Mouse (Mus musculus) erythroblast, embryonic 14.5 days (primary cell): Measurements from ENCODE around the gene Ralgps2. TPM values are rescaled to one million over a fixed set of nuclear protein-coding genes. Genes with fewer than 3 reads are reported as not detected.

ENCODE experiments used
- H3K27me3 ChIP-seq: 2 replicates; pipeline ENCODE4 v1.6.1; 2012; ENCODE audit warnings: inconsistent platforms; ENCODE audit not compliant: control insufficient read depth
- H3K36me3 ChIP-seq: 2 replicates; pipeline ENCODE4 v1.6.1; 2012; ENCODE audit warnings: mild to moderate bottlenecking, inconsistent platforms; ENCODE audit not compliant: control insufficient read depth
- H3K4me1 ChIP-seq: 2 replicates; pipeline ENCODE4 v1.6.1; 2012; ENCODE audit warnings: inconsistent platforms; ENCODE audit not compliant: control insufficient read depth
- H3K4me3 ChIP-seq: replicated peaks from 2 replicates; pipeline ENCODE3; 2012; ENCODE audit warnings: moderate library complexity, mild to moderate bottlenecking, inconsistent platforms
- H3K9me3 ChIP-seq: 2 replicates; pipeline ENCODE4 v1.6.1; 2012; ENCODE audit warnings: low read length, inconsistent platforms, mixed read lengths; ENCODE audit not compliant: control insufficient read depth
- GATA1 ChIP-seq: IDR thresholded peaks from 2 replicates; pipeline ENCODE4 v1.6.1; 2012; ENCODE audit warnings: low read length, inconsistent platforms, mixed read lengths
- TAL1 ChIP-seq: IDR thresholded peaks from 3 replicates; pipeline ENCODE4 v1.6.1; 2012; ENCODE audit warnings: low read length, inconsistent platforms, mixed read lengths
- polyA plus RNA-seq: library from polyadenylated mRNA; stranded (reverse); fragments of >175 nt; gene quantifications from 2 replicates; pipeline ENCODE4 v1.2.3, GENCODE M21; 2012

Ralgps2 gene
- polyA plus RNA-seq = 0.32 and 0.80 TPM in 2 replicates

DNA sequence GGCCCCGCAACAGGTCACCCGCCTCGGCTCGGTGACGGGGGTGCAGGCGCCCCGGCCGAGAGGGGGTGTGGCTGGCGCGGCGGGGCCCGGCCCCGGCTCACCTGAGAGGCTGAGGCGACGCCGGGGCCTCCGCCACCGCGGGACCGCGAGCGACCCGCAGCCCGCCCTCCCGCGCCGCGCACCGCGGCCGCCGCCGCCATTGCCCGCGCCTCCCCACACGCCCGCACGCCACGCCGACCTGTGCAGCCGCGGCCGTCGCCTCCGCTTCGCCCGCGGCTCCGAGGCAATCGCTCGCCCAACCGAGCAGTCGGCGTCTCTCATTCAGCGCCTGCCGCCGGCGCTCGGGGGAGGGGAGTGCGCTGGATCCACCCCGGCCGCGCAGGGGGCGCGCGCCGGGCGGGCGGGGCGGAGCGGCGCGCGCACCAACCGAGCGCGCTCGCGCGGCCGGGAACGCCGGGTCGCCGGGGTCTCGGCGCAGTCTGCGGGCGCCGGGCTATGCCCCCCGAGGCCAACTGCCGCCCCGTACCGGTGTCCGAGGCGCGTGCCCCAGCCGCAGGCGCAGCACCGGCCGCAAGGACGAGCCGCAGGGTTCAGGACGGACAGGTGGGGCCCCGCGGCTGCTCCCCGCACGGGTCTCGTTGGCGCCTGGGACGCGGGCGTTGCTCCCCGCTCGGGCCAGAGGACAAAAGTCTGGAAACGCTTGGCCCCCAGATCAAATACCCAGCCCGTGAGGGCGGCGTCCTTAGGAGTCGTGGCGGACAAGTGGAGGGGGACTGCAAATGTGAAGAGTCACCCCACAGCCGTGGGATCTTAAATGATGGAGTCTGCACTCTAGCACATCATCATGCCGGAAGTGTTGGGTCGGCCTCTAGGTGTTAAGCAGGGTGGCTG, at the start of gene Ralgps2:
TSS of gene Ralgps2 (minus strand) at position 376 of the 891 bp plus-strand sequence.
- Histone ChIP-seq H3K9me3 (no peaks in the 10 kb centered on the region), H3K36me3 (no peaks in the 10 kb centered on the region), H3K27me3 (peaks cover 41% of the 10 kb centered on the region), H3K4me1 (peaks cover 37% of the 10 kb centered on the region), H3K4me3 (peak within 1 kb of the TSS; percentile 85)
- TF ChIP-seq TAL1 (no peak), GATA1 (no peak)

- H3K4me3 ChIP-seq = peak overlapping the region; percentile 31
- no peaks in the 10 kb centered on the region for H3K9me3 ChIP-seq
- peaks cover 85% of the 10 kb centered on the region for H3K4me1 ChIP-seq
- TF ChIP-seq TAL1 = no peak
- no peak for TF ChIP-seq GATA1
- no peaks in the 10 kb centered on the region for H3K27me3 ChIP-seq
- no peaks in the 10 kb centered on the region for H3K36me3 ChIP-seq
Measured at GRCm38 (mm10) chr1:156987576-156987975, 48.1 kb upstream of the Ralgps2 start.

DNA sequence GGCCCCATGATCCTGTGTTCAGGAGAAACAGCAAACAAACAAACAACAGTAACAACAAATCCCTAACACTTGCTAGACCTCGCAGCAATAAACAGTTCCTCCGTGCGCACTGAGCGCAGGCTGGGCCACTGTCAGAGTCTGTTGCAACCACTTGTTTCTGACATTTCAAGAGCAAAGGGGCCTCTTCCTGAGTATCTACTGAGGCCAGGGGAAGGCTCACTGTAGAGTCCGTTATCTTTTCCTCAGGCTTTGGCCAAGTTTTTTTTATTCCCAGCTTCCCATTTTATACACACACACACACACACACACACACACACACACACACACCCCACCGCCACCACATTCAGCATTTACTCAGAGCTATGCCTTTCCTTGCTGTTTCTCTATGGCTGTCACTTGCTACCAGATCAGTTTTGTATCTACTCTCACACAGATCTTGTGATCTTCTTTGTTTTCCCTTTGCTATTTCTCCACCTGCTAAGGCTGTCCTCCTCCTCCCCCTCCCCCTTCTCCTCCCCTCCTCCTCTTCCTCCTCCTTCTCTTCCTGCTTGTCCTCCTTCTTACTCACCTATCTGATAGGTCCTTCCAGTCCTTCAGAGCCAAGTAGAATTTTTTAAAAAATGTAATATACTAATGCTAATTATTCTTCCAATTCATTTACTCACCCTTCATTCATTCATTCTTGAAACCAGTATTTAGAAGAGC, 47.4 kb upstream of the Ralgps2 start:
- Histone ChIP-seq H3K4me1 (peaks cover 89% of the 10 kb centered on the region), H3K36me3 (no peaks in the 10 kb centered on the region), H3K9me3 (no peaks in the 10 kb centered on the region), H3K27me3 (no peaks in the 10 kb centered on the region), H3K4me3 (peak overlapping the region; percentile 42)
- TF ChIP-seq GATA1 (no peak), TAL1 (no peak)

- TF ChIP-seq GATA1 = no peak
- peak; percentile 52; the same call in 2 of the 3 replicates for TF ChIP-seq TAL1
- H3K4me3 ChIP-seq = peak overlapping the region; percentile 42
Measured at GRCm38 (mm10) chr1:156985657-156986640, 46.5 kb upstream of the Ralgps2 start.

DNA sequence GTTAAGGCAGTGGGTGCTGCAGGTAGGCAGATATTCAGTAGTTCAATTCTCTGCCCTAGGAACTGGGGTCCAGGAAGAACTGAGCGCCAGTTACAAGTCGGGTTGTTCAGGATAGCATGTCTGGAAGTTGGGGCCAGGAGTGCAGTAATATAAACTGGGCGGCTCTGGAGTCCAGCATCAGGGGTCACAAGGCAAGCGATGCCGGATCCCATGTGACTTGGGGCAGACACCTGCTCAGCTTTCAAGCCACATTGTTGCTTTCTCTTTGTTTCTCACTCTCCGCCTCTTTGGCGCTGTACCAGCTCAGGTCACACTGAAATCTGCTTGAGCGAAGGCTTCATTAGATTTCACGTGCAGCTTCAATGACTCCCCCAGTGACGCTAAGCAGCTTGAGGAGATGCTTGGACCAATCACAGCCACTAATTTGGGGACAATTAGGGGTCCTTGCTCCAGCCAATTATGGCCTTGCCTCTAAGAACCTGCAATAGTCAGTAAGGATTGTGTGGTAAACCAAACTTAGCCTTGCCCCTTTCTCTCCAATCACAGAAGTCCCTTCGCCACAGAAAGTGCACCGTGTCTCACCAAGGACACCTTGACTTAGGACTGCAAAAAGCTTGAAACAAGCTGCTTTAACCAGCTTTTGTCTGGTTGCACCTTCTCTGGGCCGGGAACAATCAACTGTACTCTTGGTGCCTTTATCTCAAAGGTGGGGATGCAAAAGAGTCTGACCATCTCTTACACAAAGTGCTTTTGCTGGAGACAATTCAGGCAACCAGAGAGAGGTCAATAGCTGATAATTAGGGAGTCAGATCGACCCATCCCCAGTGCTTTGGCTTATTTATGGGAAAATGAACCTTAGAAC, 43.8 kb upstream of the Ralgps2 start:
- Histone ChIP-seq H3K4me1 (peaks cover 71% of the 10 kb centered on the region), H3K4me3 (no peak overlapping the region), H3K27me3 (no peaks in the 10 kb centered on the region), H3K9me3 (no peaks in the 10 kb centered on the region), H3K36me3 (no peaks in the 10 kb centered on the region)
- no peak for TF ChIP-seq TAL1
- no peak for TF ChIP-seq GATA1

More at GRCm38 (mm10) chr1:156985657-156986640, 46.5 kb upstream of the Ralgps2 start:
- Histone ChIP-seq H3K27me3 (no peaks in the 10 kb centered on the region), H3K9me3 (no peaks in the 10 kb centered on the region), H3K36me3 (no peaks in the 10 kb centered on the region), H3K4me1 (peaks cover 85% of the 10 kb centered on the region)

DNA sequence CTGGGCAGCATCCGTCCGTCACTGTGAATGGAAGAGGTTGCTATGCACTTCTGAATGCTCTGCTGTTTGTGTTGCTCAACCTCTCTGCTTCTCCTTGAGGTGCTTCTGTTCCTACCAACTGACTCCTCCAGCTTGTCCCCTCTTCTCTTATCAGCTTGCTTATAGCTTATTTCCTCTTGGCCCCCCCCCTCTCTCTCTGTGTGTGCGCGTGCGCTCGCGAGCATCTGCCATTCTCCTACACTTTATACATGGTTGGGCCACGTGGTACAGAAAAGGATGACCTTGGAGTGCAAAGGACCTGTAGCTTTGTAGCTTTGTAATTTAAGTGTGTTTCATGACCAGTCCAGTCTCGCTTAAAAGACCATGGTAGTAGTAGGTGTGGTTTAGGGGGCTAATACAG, 42.5 kb upstream of the Ralgps2 start:
- Histone ChIP-seq H3K4me3 (no peak overlapping the region), H3K4me1 (peaks cover 59% of the 10 kb centered on the region), H3K9me3 (no peaks in the 10 kb centered on the region), H3K27me3 (no peaks in the 10 kb centered on the region), H3K36me3 (no peaks in the 10 kb centered on the region)
- no peak for TF ChIP-seq GATA1
- no peak for TF ChIP-seq TAL1

- Histone ChIP-seq H3K4me3 (no peak overlapping the region), H3K9me3 (no peaks in the 10 kb centered on the region), H3K4me1 (peaks cover 36% of the 10 kb centered on the region), H3K27me3 (no peaks in the 10 kb centered on the region), H3K36me3 (no peaks in the 10 kb centered on the region)
- TF ChIP-seq GATA1 (no peak), TAL1 (no peak)
Measured at GRCm38 (mm10) chr1:156979722-156980121, 40.3 kb upstream of the Ralgps2 start.

- H3K4me3 ChIP-seq = no peak overlapping the region
- H3K36me3 ChIP-seq = no peaks in the 10 kb centered on the region
- H3K27me3 ChIP-seq = no peaks in the 10 kb centered on the region
- no peaks in the 10 kb centered on the region for H3K9me3 ChIP-seq
- H3K4me1 ChIP-seq = peaks cover 30% of the 10 kb centered on the region
- TF ChIP-seq TAL1 (no peak), GATA1 (no peak)
Measured at GRCm38 (mm10) chr1:156978656-156979055, 39.2 kb upstream of the Ralgps2 start.
